Mouse (Mus musculus) ovary, adult 2 months (tissue): ENCODE data around the gene Zfp874a. TPM values are rescaled to one million over a fixed set of nuclear protein-coding genes. Genes with fewer than 3 reads are reported as not detected.

Experiments used
- polyA plus RNA-seq: library from polyadenylated mRNA; depleted of rRNA; stranded (reverse); fragments of >200 nt; gene quantifications from 2 replicates; pipeline ENCODE4 v1.2.3, GENCODE M21; 2012; rRNA removed

Gene Zfp874a
- 0.49 and 0.68 TPM in 2 replicates for polyA plus RNA-seq

DNA sequence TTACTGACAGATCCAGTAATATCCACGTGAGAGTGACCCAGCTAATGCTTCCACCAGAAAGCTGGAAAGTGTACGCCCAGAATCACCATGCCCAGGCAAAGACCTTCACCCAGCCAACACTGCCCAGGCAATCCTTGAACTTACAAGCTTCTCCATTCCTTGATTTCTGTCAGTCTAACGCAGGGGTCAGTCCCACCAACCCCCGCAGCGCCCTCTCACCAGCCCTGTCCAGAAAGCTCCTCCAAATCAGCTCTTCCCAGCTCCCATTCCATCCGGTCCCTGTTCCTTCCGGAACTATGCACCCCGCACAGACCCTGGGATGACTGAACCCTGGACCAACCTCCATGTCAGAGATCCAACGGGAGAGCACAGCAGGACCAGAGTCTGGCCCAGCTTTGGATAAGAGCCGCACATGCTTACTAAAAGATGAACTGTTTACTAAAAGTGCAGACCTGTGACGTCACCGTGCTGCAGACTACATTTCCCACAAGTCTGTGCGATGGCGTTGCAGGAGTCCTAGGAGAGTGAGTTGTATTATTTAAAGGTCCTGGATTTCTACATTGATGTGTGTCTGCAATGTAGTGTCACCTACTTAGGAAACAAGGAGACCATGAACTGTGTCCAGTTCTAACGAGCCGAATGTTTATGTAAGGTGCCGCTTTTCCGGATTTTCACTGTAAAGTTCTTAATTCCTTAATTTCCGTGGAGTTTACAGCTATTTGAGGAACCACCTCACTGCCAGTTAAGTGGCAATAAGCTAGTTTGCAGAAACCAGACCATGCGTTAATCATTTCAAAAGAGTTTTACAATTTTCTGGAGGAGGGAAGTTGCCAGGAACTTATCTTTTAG is at the start of gene Zfp874a:
Gene Zfp874a (minus strand): TSS at position 453 of the 849 bp plus-strand sequence.

DNA sequence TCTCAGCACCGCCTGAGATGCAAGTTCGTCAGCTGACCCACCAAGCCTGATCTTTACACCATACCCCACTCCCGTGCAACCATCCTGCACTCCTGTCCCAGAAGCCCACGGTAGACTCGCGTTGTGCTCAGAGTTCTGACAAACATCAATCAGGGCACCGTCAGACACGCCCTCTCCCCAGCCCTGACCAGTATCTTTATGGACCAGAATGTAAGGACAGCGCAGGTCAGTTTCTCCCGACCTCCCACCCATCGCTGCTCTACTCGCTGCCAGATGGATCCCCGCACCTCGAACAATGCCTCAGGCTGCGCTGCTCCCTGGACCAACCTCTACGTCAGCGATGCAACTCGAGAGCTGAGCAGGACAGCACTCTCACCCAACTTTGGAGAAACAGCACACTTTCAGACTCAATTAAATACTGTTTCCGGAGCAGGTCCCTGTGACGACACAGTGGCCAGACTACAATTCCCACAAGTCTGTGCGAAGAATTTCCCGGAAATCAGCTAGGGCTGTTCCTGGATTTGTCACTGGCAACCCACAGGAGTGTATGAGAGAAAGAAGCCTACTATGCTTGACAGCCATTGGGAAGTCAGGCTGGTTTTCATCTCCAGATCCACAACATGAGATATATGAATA is 48.8 kb upstream of the Zfp874a start, which contains the start of gene Zfp58:
Gene Zfp58 (minus strand): TSS at position 472 of the 636 bp plus-strand sequence.

DNA sequence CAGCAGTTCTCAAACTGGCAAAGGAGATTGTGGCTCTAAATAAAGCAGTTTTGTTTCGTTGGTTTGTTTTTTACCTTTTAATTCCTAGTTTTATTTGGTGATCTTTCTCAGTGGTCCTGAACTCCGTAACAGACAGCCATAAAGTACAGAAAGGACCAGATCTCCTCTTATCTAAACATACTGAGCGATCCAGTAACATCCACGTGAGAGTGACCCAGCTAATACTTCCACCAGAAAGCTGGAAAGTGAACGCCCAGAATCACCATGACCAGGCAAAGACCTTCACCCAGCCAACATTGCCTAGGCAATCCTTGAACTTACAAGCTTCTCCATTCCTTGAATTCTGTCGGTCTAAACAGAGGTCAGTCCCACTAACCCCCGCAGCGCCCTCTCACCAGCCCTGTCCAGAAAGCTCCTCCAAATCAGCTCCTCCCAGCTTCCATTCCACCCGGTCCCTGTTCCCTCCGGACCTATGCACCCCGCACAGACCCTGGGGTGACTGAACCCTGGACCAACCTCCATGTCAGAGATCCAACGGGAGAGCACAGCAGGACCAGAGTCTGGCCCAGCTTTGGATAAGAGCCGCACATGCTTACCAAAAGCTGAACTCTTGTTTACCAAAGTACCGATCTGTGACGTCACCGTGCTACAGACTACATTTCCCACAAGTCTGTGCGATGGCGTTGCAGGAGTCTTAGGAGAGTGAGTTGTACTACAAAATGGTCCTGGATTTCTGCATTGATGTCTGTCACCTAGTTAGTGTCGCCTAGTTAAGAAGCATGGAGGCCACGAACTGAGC is 32.4 kb upstream of the Zfp874a start, which contains the start of gene Zfp874b:
Gene Zfp874b (minus strand): TSS at position 634 of the 799 bp plus-strand sequence.

DNA sequence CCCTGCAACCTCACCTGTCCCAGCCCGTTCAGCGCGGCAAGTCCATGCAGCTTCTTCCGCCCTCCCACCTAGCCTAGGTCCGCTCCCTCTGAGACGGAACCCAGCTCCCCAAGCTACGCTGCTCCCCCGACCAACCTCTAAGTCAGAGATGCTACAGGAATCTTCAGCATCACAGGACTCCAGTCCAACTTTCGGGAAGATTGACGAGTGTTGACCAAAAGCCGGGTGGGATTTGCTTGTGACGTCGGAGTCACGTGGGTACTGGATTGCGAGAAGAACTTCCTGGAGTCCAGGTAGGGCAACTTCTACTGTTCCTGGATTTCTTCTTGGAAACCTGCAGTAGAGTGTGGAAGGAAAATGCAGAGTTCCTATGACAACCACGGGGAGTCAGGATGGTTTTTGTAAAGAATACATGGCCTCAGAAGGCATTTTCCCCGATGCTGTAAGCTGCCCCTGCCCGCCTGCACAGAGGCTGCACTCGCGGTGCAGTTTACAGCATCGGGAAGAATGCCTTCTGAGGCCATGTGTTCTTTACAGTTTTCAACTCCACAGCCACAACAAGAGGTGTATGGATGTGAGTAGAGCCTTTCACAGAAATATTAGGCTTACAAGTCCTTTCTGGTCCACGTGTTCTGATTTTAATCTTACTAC is 30.1 kb downstream of the Zfp874a start, which contains the start of gene Zfp459:
Gene Zfp459 (minus strand): TSS at position 212 of the 651 bp plus-strand sequence.

DNA sequence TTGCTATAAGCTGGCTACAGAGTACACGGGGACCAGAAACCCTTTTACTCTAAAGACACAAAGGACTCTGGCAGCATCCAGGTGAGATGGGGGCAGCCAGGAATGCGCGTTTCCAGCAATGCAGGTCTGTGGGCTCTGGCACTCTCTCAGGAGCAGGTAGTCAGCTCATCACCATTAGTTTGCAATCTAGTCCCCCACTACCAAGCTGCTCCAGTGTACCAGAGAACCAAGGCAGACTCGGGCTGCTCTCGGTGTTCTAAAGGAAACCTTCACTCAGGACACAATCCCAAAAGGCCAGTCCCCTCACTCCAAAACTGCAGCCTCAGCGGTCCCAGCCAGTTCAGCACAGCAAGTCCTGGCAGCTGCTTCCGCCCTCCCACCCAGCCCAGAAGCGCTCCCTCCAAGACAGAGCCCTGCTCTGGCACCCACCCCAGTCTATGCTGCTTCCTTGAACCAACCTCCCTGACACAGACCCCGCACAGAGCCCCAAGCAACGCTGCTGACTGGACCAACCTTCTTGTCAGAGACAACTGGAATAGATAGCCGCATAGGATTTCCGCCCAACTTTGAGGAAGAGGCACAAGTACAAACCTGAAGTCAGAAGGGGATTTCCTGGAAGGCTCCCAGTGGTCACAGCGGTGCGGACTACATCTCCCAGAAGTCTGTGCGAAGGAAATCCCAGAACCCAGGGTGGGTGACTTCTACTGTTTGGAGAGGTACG is 52.1 kb downstream of the Zfp874a start, which contains the start of gene Zfp429:
Gene Zfp429 (minus strand): TSS at position 637 of the 721 bp plus-strand sequence.

DNA sequence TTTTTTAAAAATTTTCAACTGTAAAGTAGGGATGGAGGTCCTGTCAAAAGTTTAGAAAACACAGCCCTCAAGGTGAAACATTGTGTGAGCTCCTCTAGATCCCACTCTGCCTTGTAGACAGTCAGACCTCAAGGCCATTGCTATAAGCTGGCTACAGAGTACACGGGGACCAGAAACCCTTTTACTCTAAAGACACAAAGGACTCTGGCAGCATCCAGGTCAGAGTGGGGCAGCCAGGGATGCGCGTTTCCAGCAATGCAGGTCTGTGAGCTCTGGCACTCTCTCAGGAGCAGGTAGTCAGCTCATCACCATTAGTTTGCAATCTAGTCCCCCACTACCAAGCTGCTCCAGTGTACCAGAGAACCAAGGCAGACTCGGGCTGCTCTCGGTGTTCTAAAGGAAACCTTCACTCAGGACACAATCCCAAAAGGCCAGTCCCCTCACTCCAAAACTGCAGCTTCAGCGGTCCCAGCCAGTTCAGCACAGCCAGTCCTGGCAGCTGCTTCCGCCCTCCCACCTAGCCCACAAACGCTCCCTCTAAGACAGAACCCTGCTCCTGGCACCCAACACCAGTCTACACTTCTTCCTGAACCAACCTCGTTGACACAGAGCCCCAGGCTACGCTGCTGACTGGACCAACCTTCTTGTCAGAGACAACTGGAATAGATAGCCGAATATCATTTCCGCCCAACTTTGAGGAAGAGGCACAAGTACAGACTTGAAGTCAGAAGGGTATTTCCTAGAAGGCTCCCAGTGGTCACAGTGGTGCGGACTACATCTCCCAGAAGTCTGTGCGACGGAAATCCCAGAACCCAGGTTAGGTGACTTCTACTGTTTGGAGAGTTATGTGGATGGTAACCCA is 76.1 kb downstream of the Zfp874a start, which contains the start of the genes Gm28041 and Zfp456:
Gene Gm28041 (minus strand): TSS at position 684 of the 862 bp plus-strand sequence.
Gene Zfp456 (minus strand): TSS at position 761 of the 862 bp plus-strand sequence.

Other genes starting within 250 kb of the Zfp874a start
- gene Zfp458, start 173.2 kb downstream of the Zfp874a start, polyA plus RNA-seq: 0.37 and 0.39 TPM in 2 replicates
- gene Zfp457, start 145.1 kb downstream of the Zfp874a start, polyA plus RNA-seq: 1.1 and 1.5 TPM in 2 replicates
- 0.23 and 0.29 TPM in 2 replicates for gene Zfp595, start 119.1 kb downstream of the Zfp874a start, polyA plus RNA-seq
- gene Gm28044, start 91.1 kb downstream of the Zfp874a start, polyA plus RNA-seq: not detected in 2 replicates
- 0.10 and 0.12 TPM in 2 replicates for gene Zfp953, start 91.0 kb downstream of the Zfp874a start, polyA plus RNA-seq
- not detected in 2 replicates for gene Gm28041, start 75.9 kb downstream of the Zfp874a start, polyA plus RNA-seq
- gene Zfp456, start 75.8 kb downstream of the Zfp874a start, polyA plus RNA-seq: 0.05 and 0.34 TPM in 2 replicates
- gene Zfp429, start 51.8 kb downstream of the Zfp874a start, polyA plus RNA-seq: 0.67 and 0.81 TPM in 2 replicates
- 0.20 and 0.44 TPM in 2 replicates for gene Zfp459, start 30.2 kb downstream of the Zfp874a start, polyA plus RNA-seq
- 2.3 and 2.8 TPM in 2 replicates for gene Zfp874b, start 32.6 kb upstream of the Zfp874a start, polyA plus RNA-seq
- gene Zfp58, start 48.9 kb upstream of the Zfp874a start, polyA plus RNA-seq: 0.70 and 0.79 TPM in 2 replicates
- not detected in 2 replicates for gene Gm26965, start 74.5 kb upstream of the Zfp874a start, polyA plus RNA-seq
- 12.3 and 25.6 TPM in 2 replicates for gene Zfp87, start 74.6 kb upstream of the Zfp874a start, polyA plus RNA-seq
- 3.1 and 4.7 TPM in 2 replicates for gene Zfp748, start 102.2 kb upstream of the Zfp874a start, polyA plus RNA-seq
- 0.05 and 0.14 TPM in 2 replicates for gene Zfp729b, start 158.1 kb upstream of the Zfp874a start, polyA plus RNA-seq
- gene Gm49345, start 186.1 kb upstream of the Zfp874a start, polyA plus RNA-seq: not detected in 2 replicates
- gene Zfp729a, start 186.2 kb upstream of the Zfp874a start, polyA plus RNA-seq: 0.46 and 1.1 TPM in 2 replicates
- 2.9 and 3.4 TPM in 2 replicates for gene Zfp738, start 235.4 kb upstream of the Zfp874a start, polyA plus RNA-seq